Mouse (Mus musculus): ENCODE measurements around the gene Jarid2. TPM values are rescaled to one million over a fixed set of nuclear protein-coding genes. Genes with fewer than 3 reads are reported as not detected.

Gene Jarid2
- polyA plus RNA-seq, 1 experiment from 2014 or later: 26.5 TPM

GRCm38 (mm10) chr13:44921721-44922120, 192.4 kb downstream of the Jarid2 start:
- Histone ChIP-seq H3K9me3 (ENCODE audit: control insufficient read depth, low read depth, low read length) (no peaks in the 10 kb centered on the region), H3K4me2 (replicated peaks; ENCODE audit: low read depth, low read length) (no peak overlapping the region), H3K4me3 (ENCODE audit: low read depth, low read length) (no peak overlapping the region), H3K9ac (replicated peaks; ENCODE audit: low read depth, low read length) (no peak overlapping the region), H3K27ac (ENCODE audit: low read length) (no peak overlapping the region), H3K27me3 (ENCODE audit: control insufficient read depth, insufficient read depth, low read length) (no peaks in the 10 kb centered on the region), H3K36me3 (ENCODE audit: control insufficient read depth, insufficient read depth, low read length) (peaks cover 60% of the 10 kb centered on the region), H3K4me1 (ENCODE audit: control insufficient read depth, insufficient read depth, low read length) (no peaks in the 10 kb centered on the region)
- WGBS: 82% methylated on average over 5 of the region's 5 CpGs
- no peak for ATAC-seq (ENCODE audit: insufficient number of reproducible peaks, insufficient read depth, low FRiP score, low read depth)

DNA sequence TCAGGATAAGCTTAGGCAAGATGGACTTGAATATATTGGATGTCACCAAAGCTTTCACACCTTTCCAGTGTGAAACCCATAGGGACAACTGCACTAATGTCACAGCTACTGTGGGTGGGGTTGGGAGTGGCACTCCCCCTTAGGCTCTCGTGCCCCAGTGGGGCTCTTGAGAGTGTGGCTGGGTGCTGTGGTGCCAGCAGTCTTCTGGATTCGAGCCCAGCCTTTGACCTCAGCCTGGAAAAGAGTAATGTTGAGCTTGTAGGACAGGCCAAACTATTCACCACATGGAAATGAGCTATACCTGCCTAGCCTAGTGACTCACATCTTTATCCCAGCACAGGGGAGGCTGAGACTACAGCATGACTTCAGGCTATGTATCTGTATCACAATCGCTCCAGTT, 194.8 kb downstream of the Jarid2 start:
- peaks cover 41% of the 10 kb centered on the region for H3K36me3 ChIP-seq (ENCODE audit: control insufficient read depth, insufficient read depth, low read length)
- 85% methylated on average over 3 of the region's 3 CpGs for WGBS
- H3K4me2 ChIP-seq (replicated peaks; ENCODE audit: low read depth, low read length): no peak overlapping the region

DNA sequence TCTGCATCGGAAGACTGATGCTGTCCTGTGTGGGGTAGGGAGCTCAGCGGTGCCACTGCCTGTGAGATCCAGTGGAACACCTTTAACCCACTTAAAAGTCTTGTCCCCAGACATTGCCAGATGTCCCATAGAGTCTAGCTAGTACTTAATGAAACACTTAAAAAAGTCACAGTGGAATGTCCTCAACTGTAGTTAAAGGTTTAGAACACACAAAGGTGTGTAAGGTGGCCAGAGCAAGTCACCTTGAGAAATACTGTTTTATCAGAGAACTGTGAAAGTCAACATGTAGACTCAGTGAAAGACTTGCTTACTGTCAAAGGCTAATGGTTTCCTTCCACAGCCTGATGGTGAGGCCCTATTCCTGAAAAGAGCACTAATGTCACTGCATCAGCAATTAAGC, 195.9 kb downstream of the Jarid2 start:
- WGBS: 93% methylated on average over 2 of the region's 2 CpGs
- no peaks in the 10 kb centered on the region for H3K9me3 ChIP-seq (ENCODE audit: control insufficient read depth, low read depth, low read length)
- ATAC-seq (ENCODE audit: insufficient number of reproducible peaks, insufficient read depth, low FRiP score, low read depth): no peak

More for the DNA sequence above, 194.8 kb downstream of the Jarid2 start:
- Histone ChIP-seq H3K9ac (replicated peaks; ENCODE audit: low read depth, low read length) (no peak overlapping the region), H3K4me3 (ENCODE audit: low read depth, low read length) (no peak overlapping the region), H3K27me3 (ENCODE audit: control insufficient read depth, insufficient read depth, low read length) (no peaks in the 10 kb centered on the region), H3K4me1 (ENCODE audit: control insufficient read depth, insufficient read depth, low read length) (no peaks in the 10 kb centered on the region), H3K9me3 (ENCODE audit: control insufficient read depth, low read depth, low read length) (no peaks in the 10 kb centered on the region), H3K27ac (ENCODE audit: low read length) (no peak overlapping the region)
- no peak for ATAC-seq (ENCODE audit: insufficient number of reproducible peaks, insufficient read depth, low FRiP score, low read depth)

GRCm38 (mm10) chr13:44926311-44926710, 197.0 kb downstream of the Jarid2 start:
- Histone ChIP-seq H3K9ac (replicated peaks; ENCODE audit: low read depth, low read length) (no peak overlapping the region), H3K4me1 (ENCODE audit: control insufficient read depth, insufficient read depth, low read length) (no peaks in the 10 kb centered on the region), H3K9me3 (ENCODE audit: control insufficient read depth, low read depth, low read length) (no peaks in the 10 kb centered on the region), H3K4me3 (ENCODE audit: low read depth, low read length) (no peak overlapping the region), H3K4me2 (replicated peaks; ENCODE audit: low read depth, low read length) (no peak overlapping the region), H3K27me3 (ENCODE audit: control insufficient read depth, insufficient read depth, low read length) (no peaks in the 10 kb centered on the region), H3K36me3 (ENCODE audit: control insufficient read depth, insufficient read depth, low read length) (peaks cover 34% of the 10 kb centered on the region), H3K27ac (ENCODE audit: low read length) (no peak overlapping the region)
- no peak for ATAC-seq (ENCODE audit: insufficient number of reproducible peaks, insufficient read depth, low FRiP score, low read depth)
- 73% methylated on average over 2 of the region's 2 CpGs for WGBS

More for the DNA sequence above, 195.9 kb downstream of the Jarid2 start:
- no peak overlapping the region for H3K4me3 ChIP-seq (ENCODE audit: low read depth, low read length)
- no peaks in the 10 kb centered on the region for H3K4me1 ChIP-seq (ENCODE audit: control insufficient read depth, insufficient read depth, low read length)
- no peak overlapping the region for H3K27ac ChIP-seq (ENCODE audit: low read length)
- H3K4me2 ChIP-seq (replicated peaks; ENCODE audit: low read depth, low read length): no peak overlapping the region
- H3K27me3 ChIP-seq (ENCODE audit: control insufficient read depth, insufficient read depth, low read length): no peaks in the 10 kb centered on the region
- H3K9ac ChIP-seq (replicated peaks; ENCODE audit: low read depth, low read length): no peak overlapping the region
- H3K36me3 ChIP-seq (ENCODE audit: control insufficient read depth, insufficient read depth, low read length): peaks cover 38% of the 10 kb centered on the region

DNA sequence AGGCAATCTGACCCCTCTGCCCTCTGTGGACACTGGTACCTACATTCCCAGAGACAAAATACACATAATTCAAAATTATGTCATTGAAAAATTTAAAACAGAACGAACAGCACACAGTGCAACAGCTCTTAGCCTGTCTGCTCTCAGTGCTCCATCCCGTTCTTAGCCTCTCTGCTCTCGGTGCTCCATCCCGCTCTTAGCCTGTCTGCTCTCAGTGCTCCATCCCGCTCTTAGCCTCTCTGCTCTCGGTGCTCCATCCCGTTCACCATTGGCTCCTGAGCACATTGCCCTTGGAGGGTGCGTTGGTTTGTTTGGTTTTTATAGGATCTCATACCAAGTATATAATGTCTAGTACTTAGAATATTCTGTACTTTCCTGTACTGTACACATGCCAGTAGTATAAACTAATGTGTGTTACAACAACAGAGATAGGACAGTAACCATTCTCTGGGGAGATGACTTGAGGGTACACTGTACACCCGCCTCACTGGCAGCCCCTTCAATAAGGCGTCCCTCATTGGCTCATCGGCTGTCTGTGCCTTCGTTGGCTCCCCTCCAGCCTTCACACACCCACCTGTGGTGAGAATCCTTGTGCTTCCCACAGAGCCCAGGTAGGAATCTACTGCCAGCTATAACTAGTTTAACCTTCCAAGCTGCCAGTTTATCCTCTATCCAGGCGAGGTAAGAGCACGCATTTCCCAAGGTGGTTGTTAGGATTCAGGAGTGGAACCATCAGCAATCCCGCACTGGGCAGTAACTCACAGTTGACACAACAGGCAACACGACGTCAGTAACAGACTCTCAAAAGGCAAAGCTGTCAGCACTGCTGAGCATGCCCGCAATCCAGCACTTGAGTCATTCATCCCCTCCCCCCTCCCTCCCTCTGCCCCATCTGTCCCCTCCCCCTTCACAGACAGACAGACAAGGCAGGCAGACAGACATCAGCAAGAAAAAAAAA, 203.3 kb downstream of the Jarid2 start:
- Histone ChIP-seq H3K9ac (replicated peaks; ENCODE audit: low read depth, low read length) (no peak overlapping the region), H3K27ac (ENCODE audit: low read length) (no peak overlapping the region), H3K36me3 (ENCODE audit: control insufficient read depth, insufficient read depth, low read length) (peaks cover 4% of the 10 kb centered on the region; the same call in 1 of the 2 replicates), H3K9me3 (ENCODE audit: control insufficient read depth, low read depth, low read length) (no peaks in the 10 kb centered on the region), H3K27me3 (ENCODE audit: control insufficient read depth, insufficient read depth, low read length) (no peaks in the 10 kb centered on the region), H3K4me1 (ENCODE audit: control insufficient read depth, insufficient read depth, low read length) (0 out of 2 replicates have a peak, but pooled peaks cover 3% of the 10 kb centered on the region), H3K4me3 (ENCODE audit: low read depth, low read length) (no peak overlapping the region), H3K4me2 (replicated peaks; ENCODE audit: low read depth, low read length) (no peak overlapping the region)
- ATAC-seq (ENCODE audit: insufficient number of reproducible peaks, insufficient read depth, low FRiP score, low read depth): no peak
- 69% methylated on average over 18 of the region's 18 CpGs for WGBS

DNA sequence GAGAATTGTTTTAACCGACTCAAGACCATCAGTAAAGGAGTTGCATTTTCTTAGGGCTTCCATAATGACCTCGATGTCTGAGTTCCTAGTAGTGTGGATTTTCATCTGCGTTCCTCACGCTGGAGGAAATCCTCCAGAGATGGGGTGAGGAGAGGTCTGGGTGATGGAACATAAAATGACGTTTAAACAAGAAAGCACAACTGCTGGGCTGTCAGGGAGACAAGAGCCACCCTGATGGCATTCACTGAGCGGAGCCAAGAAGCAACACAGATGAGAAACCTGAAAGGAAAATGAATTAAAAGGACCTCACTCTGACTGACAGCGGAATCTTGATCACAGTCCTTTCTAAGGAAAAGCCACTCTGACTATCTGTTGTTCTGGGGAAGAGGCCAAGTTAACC, 204.3 kb downstream of the Jarid2 start:
- no peak overlapping the region for H3K9ac ChIP-seq (replicated peaks; ENCODE audit: low read depth, low read length)
- H3K4me2 ChIP-seq (replicated peaks; ENCODE audit: low read depth, low read length): no peak overlapping the region
- no peak overlapping the region for H3K27ac ChIP-seq (ENCODE audit: low read length)
- 0 out of 2 replicates have a peak, but pooled peaks cover 3% of the 10 kb centered on the region for H3K4me1 ChIP-seq (ENCODE audit: control insufficient read depth, insufficient read depth, low read length)
- no peaks in the 10 kb centered on the region for H3K9me3 ChIP-seq (ENCODE audit: control insufficient read depth, low read depth, low read length)
- 48% methylated on average over 7 of the region's 7 CpGs for WGBS
- no peak for ATAC-seq (ENCODE audit: insufficient number of reproducible peaks, insufficient read depth, low FRiP score, low read depth)
- peaks cover 4% of the 10 kb centered on the region; the same call in 1 of the 2 replicates for H3K36me3 ChIP-seq (ENCODE audit: control insufficient read depth, insufficient read depth, low read length)
- H3K27me3 ChIP-seq (ENCODE audit: control insufficient read depth, insufficient read depth, low read length): no peaks in the 10 kb centered on the region
- no peak overlapping the region for H3K4me3 ChIP-seq (ENCODE audit: low read depth, low read length)

GRCm38 (mm10) chr13:44937681-44938080, 208.4 kb downstream of the Jarid2 start:
- Histone ChIP-seq H3K4me1 (ENCODE audit: control insufficient read depth, insufficient read depth, low read length) (peaks cover 7% of the 10 kb centered on the region; the same call in 1 of the 2 replicates), H3K4me2 (replicated peaks; ENCODE audit: low read depth, low read length) (no peak overlapping the region), H3K9me3 (ENCODE audit: control insufficient read depth, low read depth, low read length) (no peaks in the 10 kb centered on the region), H3K27me3 (ENCODE audit: control insufficient read depth, insufficient read depth, low read length) (no peaks in the 10 kb centered on the region), H3K9ac (replicated peaks; ENCODE audit: low read depth, low read length) (no peak overlapping the region), H3K4me3 (ENCODE audit: low read depth, low read length) (no peak overlapping the region), H3K27ac (ENCODE audit: low read length) (no peak overlapping the region), H3K36me3 (ENCODE audit: control insufficient read depth, insufficient read depth, low read length) (no peaks in the 10 kb centered on the region)
- 69% methylated on average over 3 of the region's 3 CpGs for WGBS
- ATAC-seq (ENCODE audit: insufficient number of reproducible peaks, insufficient read depth, low FRiP score, low read depth): no peak

- H3K4me1 ChIP-seq (ENCODE audit: control insufficient read depth, insufficient read depth, low read length): peaks cover 5% of the 10 kb centered on the region; the same call in 1 of the 2 replicates
- no peaks in the 10 kb centered on the region for H3K9me3 ChIP-seq (ENCODE audit: control insufficient read depth, low read depth, low read length)
- no peak; the same call in 1 of the 2 replicates for ATAC-seq (ENCODE audit: insufficient number of reproducible peaks, insufficient read depth, low FRiP score, low read depth)
- no peak overlapping the region for H3K4me2 ChIP-seq (replicated peaks; ENCODE audit: low read depth, low read length)
- no peaks in the 10 kb centered on the region for H3K36me3 ChIP-seq (ENCODE audit: control insufficient read depth, insufficient read depth, low read length)
- H3K27ac ChIP-seq (ENCODE audit: low read length): no peak overlapping the region; the same call in 1 of the 2 replicates
- WGBS: 65% methylated on average over 8 of the region's 8 CpGs
- no peak overlapping the region for H3K9ac ChIP-seq (replicated peaks; ENCODE audit: low read depth, low read length)
- H3K4me3 ChIP-seq (ENCODE audit: low read depth, low read length): no peak overlapping the region
- no peaks in the 10 kb centered on the region for H3K27me3 ChIP-seq (ENCODE audit: control insufficient read depth, insufficient read depth, low read length)
These were observed 210.2 kb downstream of the Jarid2 start for GRCm38 (mm10) chr13:44939326-44940035.
